Mouse (Mus musculus): ENCODE results near the gene Olfr1394.

- TF ChIP-seq CTCF (IDR thresholded peaks at IDR 0.05; ENCODE audit: borderline replicate concordance, insufficient read depth, low read length) = no peak
- no peak for TF ChIP-seq POLR2A (IDR thresholded peaks at IDR 0.05; ENCODE audit: low read depth, low read length)
These were observed 21.2 kb downstream of the Olfr1394 start for GRCm38 (mm10) chr11:49175345-49175744.

All from embryonic fibroblast, embryonic 13.5 days (primary cell).